Mouse (Mus musculus) thymus, postnatal 0 days (tissue): ENCODE measurements at regions not wholly inside any gene's neighbourhood (a gene's known extent, or its start where the extent isn't known, plus 50 kb on each side); places are given as distances from the start of the nearest gene placed in this dataset.
"Not testable (repeated sequence)": the region's sequence is repeated elsewhere in the genome, so short reads cannot be mapped to it uniquely, and the experiment has no call there.

Source experiments
- DNase-seq: peaks from one replicate; pipeline ENCODE4 v3.0.0-alpha.2; 2015; ENCODE audit warnings: low spot score

GRCm38 (mm10) chr1:166899238-166899637 lies 102.0 kb upstream of the Fam78b start:
- peak; percentile 16 for DNase-seq

- no peak for DNase-seq
Measured at GRCm38 (mm10) chr1:166900028-166900427, 101.2 kb upstream of the Fam78b start.

GRCm38 (mm10) chr1:166900441-166901161 lies 100.6 kb upstream of the Fam78b start:
- DNase-seq: no peak

GRCm38 (mm10) chr1:166901574-166901973 lies 99.6 kb upstream of the Fam78b start:
- DNase-seq: no peak

- DNase-seq: no peak
Measured at GRCm38 (mm10) chr1:166903417-166903816, 97.8 kb upstream of the Fam78b start.

- no peak for DNase-seq
Measured at GRCm38 (mm10) chr1:166908231-166908805, 92.9 kb upstream of the Fam78b start.

- not testable (repeated sequence) for DNase-seq
Measured at GRCm38 (mm10) chr1:166912195-166912594, 89.0 kb upstream of the Fam78b start.

GRCm38 (mm10) chr1:166922911-166923712 lies 78.1 kb upstream of the Fam78b start:
- no peak for DNase-seq

- DNase-seq: no peak
Measured at GRCm38 (mm10) chr1:166923713-166923975, 77.6 kb upstream of the Fam78b start.

- no peak for DNase-seq
Measured at GRCm38 (mm10) chr1:166924126-166924525, 77.1 kb upstream of the Fam78b start.

- no peak for DNase-seq
Measured at GRCm38 (mm10) chr1:166926078-166926477, 75.1 kb upstream of the Fam78b start.

GRCm38 (mm10) chr1:166939744-166940143 lies 61.5 kb upstream of the Fam78b start:
- DNase-seq: not testable (repeated sequence)

- DNase-seq: not testable (repeated sequence)
Measured at GRCm38 (mm10) chr1:166940146-166941076, 60.8 kb upstream of the Fam78b start.

- no peak for DNase-seq
Measured at GRCm38 (mm10) chr1:166942201-166942600, 59.0 kb upstream of the Fam78b start.

- no peak for DNase-seq
Measured at GRCm38 (mm10) chr1:166944540-166944939, 56.7 kb upstream of the Fam78b start.

GRCm38 (mm10) chr1:166947844-166948702 lies 53.1 kb upstream of the Fam78b start:
- DNase-seq: no peak
